Mouse (Mus musculus) cerebellum, adult 2 months (tissue): ENCODE measurements around the gene Gm10964.

Experiments used
- CTCF ChIP-seq: fragments of 200-500 bp; IDR thresholded peaks from 2 replicates; pipeline ENCODE4 v1.5.1; 2011; ENCODE audit warnings: low read depth, mild to moderate bottlenecking, control low read depth, low read length, moderate library complexity, borderline replicate concordance; ENCODE audit not compliant: insufficient read depth
- POLR2A ChIP-seq: fragments of 200-500 bp; IDR thresholded peaks from 2 replicates; pipeline ENCODE4 v1.6.1; 2011; ENCODE audit warnings: low read length, control low read depth, borderline replicate concordance; ENCODE audit not compliant: insufficient read depth

GRCm38 (mm10) chr3:103791230-103792110 is 52.3 kb downstream of the Gm10964 start, which contains the start of gene Hipk1:
- 0 out of 2 replicates have a peak, but pooled peaks have one; percentile 6 for TF ChIP-seq CTCF
- peak; percentile 94 for TF ChIP-seq POLR2A
